Mouse (Mus musculus): ENCODE measurements around the gene Pfn4.
"Not testable (repeated sequence)": the region's sequence is repeated elsewhere in the genome, so short reads cannot be mapped to it uniquely, and the experiment has no call there.

Pfn4 gene

DNA sequence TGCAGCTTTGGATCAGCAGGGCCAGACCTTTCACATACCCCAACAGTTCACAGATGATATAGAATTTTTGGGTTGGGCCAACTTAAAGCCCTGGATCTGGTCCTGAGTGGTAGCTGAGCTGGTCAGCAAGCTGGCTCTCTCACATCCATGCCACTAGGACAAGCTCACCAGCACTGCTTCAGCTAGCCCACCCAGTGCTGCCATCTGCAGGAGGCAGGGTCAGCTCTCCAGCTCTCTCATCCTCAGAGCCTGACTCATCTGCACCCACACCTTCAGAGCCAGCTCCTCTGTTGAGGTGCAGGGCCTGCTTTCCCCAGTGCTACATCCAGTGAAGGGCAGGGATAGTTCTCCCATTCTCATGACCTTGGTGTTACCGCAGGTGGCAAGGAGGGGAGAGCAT lies 24.9 kb downstream of the Pfn4 start:
- DNase-seq, result peak; percentile 30

DNA sequence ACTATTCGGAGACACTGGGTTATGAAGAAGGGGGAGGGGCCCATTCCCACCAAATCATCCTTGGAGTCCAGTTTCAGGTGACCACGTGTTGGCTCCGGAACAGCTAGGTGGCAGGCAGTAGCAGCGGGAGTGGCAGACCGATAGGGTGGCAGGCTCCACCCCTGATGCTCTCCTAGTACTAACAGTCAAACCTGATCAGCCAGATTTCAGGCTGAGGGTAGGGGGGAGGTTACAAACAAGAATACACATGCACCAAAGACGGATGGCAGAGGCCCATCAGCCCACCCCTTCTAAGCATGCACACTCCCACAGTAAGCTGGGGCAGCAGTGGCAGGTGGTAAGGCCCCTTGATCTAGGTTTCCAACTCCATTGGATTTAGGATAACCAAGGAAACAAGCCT lies 28.6 kb downstream of the Pfn4 start:
- DNase-seq, result not testable (repeated sequence)

DNA sequence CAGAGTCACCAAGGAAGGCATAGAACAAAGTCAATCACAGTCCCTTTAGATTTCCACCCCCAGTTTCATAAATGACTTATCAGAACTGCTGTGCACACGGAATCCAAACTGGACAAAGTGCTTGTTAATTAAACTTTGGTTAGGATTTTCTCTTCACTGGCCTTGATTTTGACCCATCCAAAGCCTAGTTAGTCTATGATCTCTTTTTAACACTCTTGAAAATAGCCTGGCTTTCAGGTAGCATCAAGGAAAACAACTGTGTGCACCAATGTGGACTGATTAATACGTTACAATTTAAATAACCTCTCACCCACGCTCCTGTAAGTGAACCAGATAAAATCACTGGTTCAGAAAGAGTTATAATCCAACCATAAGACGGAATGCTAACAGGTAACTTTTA lies 42.2 kb downstream of the Pfn4 start:
- DNase-seq, result no peak

DNA sequence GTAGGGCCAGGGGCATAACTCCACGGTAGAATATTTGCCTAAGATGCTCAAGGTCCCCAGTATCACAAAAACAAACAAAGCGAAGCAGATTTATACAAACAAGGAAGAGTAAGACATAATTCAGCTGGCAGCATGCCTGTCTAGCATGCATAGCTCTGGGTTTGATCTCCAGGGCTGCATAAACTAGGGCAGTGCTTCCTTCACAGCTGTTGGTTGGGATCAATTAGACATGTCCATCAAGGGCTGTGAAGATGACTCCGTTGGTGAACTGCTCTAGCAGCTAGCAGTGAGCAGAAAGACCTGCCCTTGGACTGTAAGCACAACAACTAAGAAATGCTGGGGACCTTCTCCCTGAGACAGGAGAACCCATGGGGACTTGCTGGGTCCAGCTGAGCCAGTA lies 42.9 kb downstream of the Pfn4 start:
- no peak for DNase-seq

DNA sequence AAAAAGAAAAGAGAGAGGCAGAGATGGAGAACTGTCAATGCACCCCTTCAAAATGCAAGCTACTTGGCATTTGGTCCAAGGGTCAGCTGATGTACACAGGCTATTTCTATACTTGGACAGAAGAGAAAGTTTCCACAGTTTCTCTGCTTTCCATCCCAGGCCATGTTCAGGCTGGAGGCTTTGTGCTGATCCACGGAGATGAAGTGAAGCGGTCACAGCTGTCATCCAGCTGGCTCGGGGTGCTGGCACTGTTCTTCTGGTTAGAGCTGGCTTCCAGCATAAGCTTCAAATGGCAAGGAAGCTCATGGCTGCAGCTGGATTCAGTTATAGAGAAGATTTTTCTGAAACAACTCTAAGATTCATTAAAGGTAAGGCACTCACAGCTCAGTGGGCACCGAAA lies 44.8 kb downstream of the Pfn4 start:
- DNase-seq, result no peak

DNA sequence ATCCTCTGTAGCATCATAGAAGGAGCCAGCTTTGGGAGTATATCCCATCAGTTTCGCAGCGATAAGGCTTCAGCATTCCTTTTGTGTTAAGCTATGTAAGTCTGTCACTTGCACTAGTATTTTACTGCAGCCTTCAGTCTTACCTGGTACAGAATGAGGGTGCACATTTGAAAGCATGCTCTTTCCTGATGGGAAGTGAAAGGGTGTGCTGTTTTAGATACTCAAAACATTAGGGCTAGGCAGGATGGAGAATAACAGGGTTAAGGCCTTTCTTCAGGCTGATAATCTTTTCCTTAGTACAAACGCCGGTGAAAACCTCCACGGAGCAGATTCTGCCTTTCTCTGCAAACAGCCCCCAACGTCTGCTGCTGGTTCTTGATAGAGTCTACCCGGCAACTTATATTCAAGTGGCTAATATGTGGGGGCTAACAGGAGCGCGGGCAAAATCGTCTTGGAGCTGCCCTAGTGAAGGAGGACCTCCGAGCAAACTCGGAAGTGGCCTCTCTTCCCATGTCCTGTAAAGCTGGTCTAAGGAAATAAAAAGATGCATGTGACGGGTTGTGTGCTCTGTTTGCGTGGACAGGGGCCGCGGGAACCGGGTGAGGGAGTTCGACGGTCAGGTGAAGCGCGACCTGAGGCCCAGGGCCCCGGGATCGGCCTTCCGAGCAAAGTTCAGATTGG lies 48.0 kb downstream of the Pfn4 start:
- DNase-seq, result no peak

DNA sequence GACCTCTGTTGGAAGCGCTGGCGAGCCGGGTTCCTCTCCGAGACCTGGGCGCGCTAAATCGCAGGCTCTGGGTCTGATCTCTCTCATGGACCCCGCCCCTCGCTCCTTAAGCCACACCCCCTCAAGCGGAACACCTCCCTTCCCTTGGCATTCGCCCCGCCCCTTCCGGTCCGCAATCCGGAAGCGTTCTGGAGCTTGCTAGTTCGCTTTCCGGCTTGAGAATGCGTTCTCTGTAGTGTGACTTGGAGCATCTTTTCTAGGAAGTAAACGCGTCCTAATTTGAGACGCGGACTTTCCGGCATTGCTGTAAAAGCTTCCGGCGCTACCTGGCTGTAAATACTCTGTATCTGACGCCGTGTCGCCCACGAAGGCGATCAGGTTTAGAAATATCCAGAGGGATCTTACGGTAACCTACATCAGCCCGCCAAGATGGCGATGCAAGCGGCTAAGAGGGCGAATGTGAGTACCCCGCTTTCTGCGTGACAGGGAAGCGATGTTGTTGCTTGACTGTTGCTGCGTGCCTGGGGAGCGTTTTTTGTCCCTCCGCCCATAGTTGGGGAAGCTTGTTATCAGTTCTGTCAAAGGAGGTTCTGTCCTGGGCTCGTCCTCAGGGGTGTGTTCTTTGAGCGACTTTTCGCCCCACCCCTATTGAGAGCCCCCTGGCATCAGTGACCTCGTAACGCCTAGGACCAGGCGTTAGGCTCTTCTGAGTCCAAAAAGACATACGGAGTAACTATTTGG lies 48.7 kb downstream of the Pfn4 start, which contains the start of gene Sf3b6:
Gene Sf3b6 (plus strand): TSS at position 184 of the 741 bp plus-strand sequence.
- peak; percentile 100 for DNase-seq

DNA sequence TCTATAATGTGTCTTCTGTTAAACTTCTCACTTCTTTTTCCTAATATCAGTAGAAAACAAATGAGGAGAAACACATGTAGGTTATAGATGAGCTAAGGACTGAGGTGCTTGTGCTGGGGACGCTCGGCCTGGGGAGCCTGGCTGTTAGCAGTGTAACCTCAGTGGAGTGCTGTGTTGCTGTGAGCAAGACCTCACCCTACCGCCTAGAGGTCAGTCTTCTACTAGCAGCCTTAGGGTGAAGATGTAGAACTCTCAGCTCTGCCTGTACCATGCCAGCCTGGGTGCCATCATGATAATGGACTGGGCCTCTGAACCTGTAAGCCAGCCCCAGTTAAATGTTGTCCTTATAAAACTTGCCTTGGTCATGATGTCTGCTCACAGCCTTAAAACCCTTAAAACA lies 58.4 kb downstream of the Pfn4 start:
- DNase-seq, result no peak
